Mouse (Mus musculus) fat pad, adult 2 months (tissue): ENCODE measurements around the gene Marco.

Experiments
- DNase-seq: peaks from one replicate; pipeline ENCODE4 v3.0.0-alpha.2; 2011; ENCODE audit warnings: low read depth, low spot score; ENCODE audit errors: extremely low read depth

Marco gene

GRCm38 (mm10) chr1:120443228-120443639 is 61.6 kb downstream of the Marco start:
- no peak for DNase-seq

GRCm38 (mm10) chr1:120441587-120441986 is 63.2 kb downstream of the Marco start:
- DNase-seq: no peak

- DNase-seq: no peak
Observed at GRCm38 (mm10) chr1:120435591-120435990, 69.2 kb downstream of the Marco start.

- no peak for DNase-seq
Observed at GRCm38 (mm10) chr1:120430171-120430570, 74.7 kb downstream of the Marco start.

GRCm38 (mm10) chr1:120425587-120425986 is 79.2 kb downstream of the Marco start:
- DNase-seq: no peak
